Mouse (Mus musculus) common myeloid progenitor, adult 5-6 weeks (primary cell): ENCODE results near the gene Ctsz. TPM values are rescaled to one million over a fixed set of nuclear protein-coding genes. Genes with fewer than 3 reads are reported as not detected.

ENCODE experiments used
- ATAC-seq: replicated peaks from 2 replicates; pipeline ENCODE4 v1.8.0; 2016; ENCODE audit warnings: low read depth, mild to moderate bottlenecking, moderate TSS enrichment, inconsistent platforms; ENCODE audit not compliant: poor library complexity, severe bottlenecking
- total RNA-seq: library from RNA; stranded (forward); fragments of 200-1000, 187-1606 nt; gene quantifications from 2 replicates; pipeline ENCODE4 v1.2.3, GENCODE M21; 2017

Ctsz gene
- total RNA-seq, 1 experiment from 2014 or later = 125 TPM

DNA sequence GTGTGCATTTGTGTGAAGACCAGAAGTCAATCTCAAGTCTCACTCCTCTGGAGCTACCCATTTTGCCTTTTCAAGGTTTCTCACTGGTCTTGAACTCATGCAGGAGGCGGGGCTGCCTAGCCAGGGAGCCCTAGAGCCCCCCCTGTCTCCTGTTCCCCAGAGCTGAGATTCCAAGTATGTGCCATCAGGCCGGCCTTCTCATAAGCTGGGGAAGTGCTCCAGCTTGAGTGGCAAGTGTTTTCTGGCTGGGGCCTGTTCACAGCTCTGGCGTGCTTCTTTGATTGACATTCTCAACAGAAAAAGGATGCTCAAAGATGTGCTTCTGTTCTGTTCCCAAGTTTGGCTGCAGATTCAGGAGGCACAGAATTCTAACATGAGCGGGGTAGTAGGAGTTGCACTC is 38.4 kb downstream of the Ctsz start:
- no peak for ATAC-seq

- ATAC-seq = no peak
Measured at GRCm38 (mm10) chr2:174397881-174398280, 41.0 kb downstream of the Ctsz start.

GRCm38 (mm10) chr2:174397065-174397464 is 41.8 kb downstream of the Ctsz start:
- no peak for ATAC-seq

GRCm38 (mm10) chr2:174396643-174397042 is 42.2 kb downstream of the Ctsz start:
- ATAC-seq = no peak

DNA sequence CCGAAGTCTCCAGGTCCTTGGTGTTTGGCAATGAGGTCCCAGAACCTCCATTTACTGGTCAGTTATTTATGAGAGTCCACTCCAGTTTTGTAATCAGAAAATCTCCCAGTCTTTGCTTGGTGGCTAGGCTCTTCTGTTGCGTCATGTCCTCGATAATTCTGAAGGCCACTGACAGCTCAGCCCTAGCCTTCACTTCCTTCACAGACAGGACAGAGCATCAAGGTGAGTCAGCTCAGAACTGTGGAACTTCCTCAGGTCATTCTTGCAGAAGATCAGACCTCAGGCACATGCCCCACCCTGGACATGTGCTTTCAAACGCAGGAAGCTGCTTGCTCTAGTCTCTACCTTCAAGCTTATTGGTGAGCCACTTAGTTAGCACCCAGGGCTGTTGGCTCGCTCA is 45.5 kb downstream of the Ctsz start:
- no peak for ATAC-seq

- no peak for ATAC-seq
Measured at GRCm38 (mm10) chr2:174392554-174392953, 46.3 kb downstream of the Ctsz start.

DNA sequence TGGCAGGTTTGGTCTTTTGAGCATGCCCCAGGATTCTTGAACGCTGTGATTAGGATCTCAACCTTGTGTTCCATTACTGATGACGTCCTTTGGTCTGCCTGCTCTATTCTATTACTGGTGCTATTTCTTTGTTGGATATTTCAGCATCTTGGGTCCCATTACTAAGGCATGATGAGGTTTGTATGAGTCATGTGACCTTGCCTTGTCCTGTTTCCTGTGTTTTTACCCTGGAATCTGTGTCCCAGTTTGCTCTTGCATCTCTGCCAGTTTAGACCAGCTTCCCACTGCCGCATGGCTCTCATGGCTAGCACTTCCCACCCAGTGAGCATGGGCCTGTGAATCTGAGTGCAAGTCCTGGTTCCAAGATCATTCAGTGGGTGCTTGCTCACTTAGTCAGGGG is 46.9 kb downstream of the Ctsz start:
- no peak for ATAC-seq

DNA sequence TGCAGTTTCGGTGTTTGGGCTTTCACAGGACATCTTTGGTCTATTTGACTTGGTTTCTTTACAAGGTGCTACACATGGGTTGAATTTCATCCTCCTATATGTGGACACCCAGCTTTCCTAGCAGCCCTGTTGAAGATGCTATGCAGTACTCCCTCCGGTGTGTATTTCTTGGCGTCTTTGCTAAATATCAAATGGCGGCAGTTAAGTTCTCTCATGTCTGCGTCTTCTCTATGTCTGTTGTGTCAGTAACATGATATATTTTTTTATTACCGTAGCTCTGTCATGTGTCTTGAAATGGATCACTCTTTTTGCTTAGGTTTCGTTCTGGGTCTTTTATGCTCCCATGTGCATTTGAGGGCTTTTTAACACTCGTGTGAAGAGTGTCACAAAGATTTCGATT is 57.8 kb downstream of the Ctsz start:
- ATAC-seq = no peak

Other genes with a start within 250 kb of the Ctsz start
- 226 and 282 TPM in 2 replicates for gene Gnas, start 154.7 kb downstream of the Ctsz start, total RNA-seq
- 10.9 and 17.9 TPM in 2 replicates for gene Gm20721, start 92.3 kb downstream of the Ctsz start, total RNA-seq
- 39.3 and 43.1 TPM in 2 replicates for gene Nelfcd, start 23.2 kb downstream of the Ctsz start, total RNA-seq
- gene Tubb1, start 11.7 kb upstream of the Ctsz start, total RNA-seq = 2.0 TPM in 1 of 2 replicates, not detected in the other
- 252 and 315 TPM in 2 replicates for gene Atp5e, start 25.1 kb upstream of the Ctsz start, total RNA-seq
- gene Prelid3b, start 34.0 kb upstream of the Ctsz start, total RNA-seq = 130 and 142 TPM in 2 replicates
- gene Zfp831, start 204.5 kb upstream of the Ctsz start, total RNA-seq = 2.8 and 4.2 TPM in 2 replicates